In the genomic region with DNA sequence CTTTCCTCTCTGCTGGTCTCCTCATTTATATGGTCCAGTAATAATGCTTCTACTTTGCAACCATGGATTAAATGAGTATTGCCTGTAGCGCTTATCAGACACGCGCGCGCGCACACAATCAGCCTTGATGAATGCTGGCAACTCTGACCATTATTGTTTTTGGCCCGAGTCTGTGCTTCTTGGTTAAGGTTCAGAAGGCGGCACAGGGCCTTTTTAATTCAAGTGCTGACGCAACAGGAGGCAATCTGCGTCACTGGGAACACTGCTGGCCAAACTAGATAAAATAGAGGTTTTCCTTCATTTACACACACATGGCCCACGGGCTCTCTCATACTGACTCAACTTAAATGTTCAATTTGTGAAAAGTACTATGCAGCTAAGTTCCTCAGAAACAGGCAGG, we compare ENCODE assay signal across 12 mouse cellular contexts.
A peak's percentile ranks its signal among the peaks of the same experiment; 100 is the strongest.
DNase-seq lines count a peak whose midpoint lies in the region; ATAC-seq and TF ChIP-seq lines count a peak whose summit lies in the region.
"Had no signal": no experiment of that assay in that cellular context is flagged by ENCODE, and none has a peak within 500 bp of the region (broad histone marks: within the 10 kb centered on the region; RNA-seq: fewer than 3 reads in every experiment).

No protein-coding gene starts in this region.

- H3K9ac ChIP-seq in hindbrain, postnatal 0 days (replicated peaks; ENCODE audit: low read length) = no peak overlapping the region
- H3K9ac ChIP-seq in hindbrain, embryonic 14.5 days = no peak overlapping the region
- no peak overlapping the region for H3K9ac ChIP-seq in midbrain, embryonic 13.5 days (replicated peaks)

- no peaks in the 10 kb centered on the region for H3K27me3 ChIP-seq in hindbrain, postnatal 0 days (ENCODE audit: insufficient read depth, low read length)
- no peaks in the 10 kb centered on the region for H3K27me3 ChIP-seq in hindbrain, embryonic 14.5 days (ENCODE audit: control insufficient read depth, insufficient read depth, low read length)
- H3K27me3 ChIP-seq in midbrain, embryonic 13.5 days = no peaks in the 10 kb centered on the region

- DNase-seq in hindbrain, postnatal 0 days (ENCODE audit: low spot score) = peak; percentile 10
- no peak for DNase-seq in hindbrain, embryonic 14.5 days (ENCODE audit: low spot score)
- DNase-seq in Muller cell, postnatal 12 days (ENCODE audit: inconsistent ontology term) = peak; percentile 48
- DNase-seq in heart, adult 18-20 months = peak; percentile 52 to 64
- DNase-seq in kidney, adult 9 months = peak; percentile 36
- DNase-seq in layer of hippocampus, adult 9-11 months = no peak
- DNase-seq in layer of hippocampus, adult 9-10 months (ENCODE audit: low spot score) = no peak
- DNase-seq: layer of hippocampus, postnatal 36 days; right cerebral cortex, postnatal 14 days had no signal

- ATAC-seq in hindbrain, postnatal 0 days = no peak
- ATAC-seq in hindbrain, embryonic 14.5 days (ENCODE audit: low FRiP score) = no peak
- ATAC-seq in midbrain, embryonic 13.5 days = no peak
- ATAC-seq: midbrain, embryonic 16.5 days had no signal

- H3K4me1 ChIP-seq in hindbrain, postnatal 0 days (ENCODE audit: insufficient read depth, low read length) = no peaks in the 10 kb centered on the region
- no peaks in the 10 kb centered on the region for H3K4me1 ChIP-seq in hindbrain, embryonic 14.5 days (replicated peaks; ENCODE audit: control insufficient read depth, insufficient read depth, low read length)
- no peaks in the 10 kb centered on the region for H3K4me1 ChIP-seq in midbrain, embryonic 13.5 days (replicated peaks)

- no peak overlapping the region for H3K4me2 ChIP-seq in hindbrain, postnatal 0 days (ENCODE audit: low read depth, low read length)
- no peak overlapping the region for H3K4me2 ChIP-seq in hindbrain, embryonic 14.5 days (replicated peaks)
- H3K4me2 ChIP-seq in midbrain, embryonic 13.5 days (replicated peaks) = no peak overlapping the region

- no peak overlapping the region for H3K27ac ChIP-seq in hindbrain, postnatal 0 days
- no peak overlapping the region for H3K27ac ChIP-seq in hindbrain, embryonic 14.5 days
- H3K27ac ChIP-seq in midbrain, embryonic 13.5 days = no peak overlapping the region
- H3K27ac ChIP-seq: heart, adult 2 months had no signal

- no peak overlapping the region for H3K4me3 ChIP-seq in hindbrain, postnatal 0 days (ENCODE audit: low read length)
- no peak overlapping the region for H3K4me3 ChIP-seq in hindbrain, embryonic 14.5 days (replicated peaks; ENCODE audit: low read length)
- no peak overlapping the region for H3K4me3 ChIP-seq in midbrain, embryonic 13.5 days (replicated peaks)
- H3K4me3 ChIP-seq: heart, adult 2 months had no signal

- no peak for TF ChIP-seq CTCF in hindbrain, postnatal 0 days (IDR thresholded peaks at IDR 0.05; ENCODE audit: low read depth)

- H3K9me3 ChIP-seq in hindbrain, postnatal 0 days (ENCODE audit: low read length) = no peaks in the 10 kb centered on the region
- H3K9me3 ChIP-seq in hindbrain, embryonic 14.5 days (ENCODE audit: control insufficient read depth, low read length) = no peaks in the 10 kb centered on the region
- no peaks in the 10 kb centered on the region for H3K9me3 ChIP-seq in midbrain, embryonic 13.5 days

- WGBS in hindbrain, postnatal 0 days = 72% methylated on average over 11 of the region's 11 CpGs
- WGBS in hindbrain, embryonic 14.5 days = 64% methylated on average over 11 of the region's 11 CpGs
- WGBS in midbrain, embryonic 13.5 days = 80% methylated on average over 11 of the region's 11 CpGs

- H3K36me3 ChIP-seq in hindbrain, postnatal 0 days (ENCODE audit: insufficient read depth, low read length) = peaks cover 11% of the 10 kb centered on the region; the same call in 1 of the 2 replicates
- no peaks in the 10 kb centered on the region; the same call in none of the 2 replicates for H3K36me3 ChIP-seq in hindbrain, embryonic 14.5 days (replicated peaks; ENCODE audit: control insufficient read depth, insufficient read depth)
- no peaks in the 10 kb centered on the region; the same call in 1 of the 2 replicates for H3K36me3 ChIP-seq in midbrain, embryonic 13.5 days

Comparison
In these comparisons a context has a peak if more than half of its experiments do, and no peak if none do; other contexts are left out.
1. DNase-seq: peak in hindbrain, postnatal 0 days (single experiment), Muller cell, postnatal 12 days (single experiment), heart, adult 18-20 months (2 of 2) and kidney, adult 9 months (single experiment); none in hindbrain, embryonic 14.5 days (single experiment), layer of hippocampus, adult 9-11 months (single experiment) and layer of hippocampus, adult 9-10 months (single experiment).